Mouse (Mus musculus) MN1 (cell line): Measurements from ENCODE around the gene Gm3371.
"Not testable (repeated sequence)": the region's sequence is repeated elsewhere in the genome, so short reads cannot be mapped to it uniquely, and the experiment has no call there.

ENCODE experiments used
- DNase-seq: peaks from one replicate; pipeline ENCODE4 v3.0.0-alpha.2; 2016; ENCODE audit warnings: low spot score

The Gm3371 gene

DNA sequence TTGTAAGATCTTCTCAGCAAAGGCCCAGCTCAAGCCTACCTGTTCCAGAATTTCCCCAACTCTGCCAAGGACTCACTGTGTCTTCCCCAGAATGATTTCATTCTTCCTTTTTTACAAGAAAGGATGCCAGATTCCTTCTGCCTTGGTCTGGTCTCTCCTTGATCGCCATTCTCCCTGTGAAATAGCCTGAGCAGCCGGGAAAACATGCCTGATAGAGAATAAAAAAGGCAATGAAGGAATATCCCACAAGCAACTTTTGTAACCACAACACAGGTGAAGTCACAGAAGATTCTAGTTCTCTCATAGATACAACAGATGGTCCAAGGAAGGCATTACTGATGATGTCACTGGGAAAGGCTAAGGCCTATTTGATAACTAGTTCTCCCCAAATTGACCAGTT, at the start of gene Gm3371:
Gm3371 (minus strand) TSS at position 101 of the 400 bp plus-strand sequence.
- DNase-seq, result not testable (repeated sequence)

- DNase-seq, result not testable (repeated sequence)
These were observed 22.8 kb upstream of the Gm3371 start, which contains the start of gene Gm8232 for GRCm38 (mm10) chr14:44433335-44433734. Gene Gm8232, plus strand, starts transcription at chr14:44433635.

DNA sequence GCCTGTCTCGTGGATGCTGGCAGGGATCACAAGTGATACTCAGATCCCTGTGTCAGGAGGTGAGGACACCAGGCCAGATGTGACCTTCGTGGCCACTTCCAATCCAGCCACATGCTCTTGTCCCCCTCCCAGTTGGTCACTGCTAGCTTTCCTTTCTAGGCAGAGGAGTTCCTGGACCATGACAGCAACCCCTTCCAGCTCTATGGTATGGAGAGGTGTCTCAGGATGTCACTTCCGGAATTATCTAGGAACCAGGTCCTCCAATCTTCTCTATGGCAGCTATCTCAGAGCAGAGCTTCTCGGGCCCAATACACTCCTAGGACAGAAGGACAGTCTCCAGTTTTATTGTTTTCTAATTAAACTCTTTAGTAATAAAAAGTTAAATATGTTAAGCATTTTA, 26.3 kb downstream of the Gm3371 start:
- DNase-seq, result not testable (repeated sequence)

- DNase-seq, result not testable (repeated sequence)
These were observed 45.4 kb downstream of the Gm3371 start, which contains the start of gene Gm8229 for GRCm38 (mm10) chr14:44365057-44365456. Gene Gm8229, plus strand, starts transcription at chr14:44365357.

GRCm38 (mm10) chr14:44362301-44362700, 48.2 kb downstream of the Gm3371 start:
- DNase-seq, result not testable (repeated sequence)

- DNase-seq, result not testable (repeated sequence)
These were observed 49.1 kb downstream of the Gm3371 start for GRCm38 (mm10) chr14:44361416-44361815.
